Mouse (Mus musculus): ENCODE data around the gene Itsn1. TPM values are rescaled to one million over a fixed set of nuclear protein-coding genes. Genes with fewer than 3 reads are reported as not detected.

Gene Itsn1
- polyA plus RNA-seq, 1 experiment from 2014 or later = 61.2 TPM

DNA sequence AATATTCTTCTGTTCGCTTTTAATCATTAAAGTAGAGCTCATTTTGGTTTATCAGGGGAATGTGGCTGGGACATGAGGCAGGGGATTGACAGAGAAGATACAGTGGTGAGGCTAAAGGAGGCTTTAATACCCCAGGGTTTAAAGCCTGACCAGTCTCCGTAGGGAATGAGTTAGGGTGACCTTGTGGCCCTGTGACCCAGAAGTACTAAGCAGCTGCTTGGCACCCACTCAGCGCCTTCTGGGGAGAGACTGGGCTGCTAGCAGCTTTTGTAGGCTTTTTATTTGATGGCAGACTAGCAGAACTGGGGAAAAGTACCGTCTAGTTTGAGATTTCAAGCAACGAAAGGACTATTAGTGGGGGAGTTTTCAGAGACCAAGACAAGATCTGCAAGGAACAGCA, 209.1 kb downstream of the Itsn1 start:
- 74% methylated on average over 5 of the region's 5 CpGs for WGBS
- DNase-seq (ENCODE audit: low spot score) = no peak

DNA sequence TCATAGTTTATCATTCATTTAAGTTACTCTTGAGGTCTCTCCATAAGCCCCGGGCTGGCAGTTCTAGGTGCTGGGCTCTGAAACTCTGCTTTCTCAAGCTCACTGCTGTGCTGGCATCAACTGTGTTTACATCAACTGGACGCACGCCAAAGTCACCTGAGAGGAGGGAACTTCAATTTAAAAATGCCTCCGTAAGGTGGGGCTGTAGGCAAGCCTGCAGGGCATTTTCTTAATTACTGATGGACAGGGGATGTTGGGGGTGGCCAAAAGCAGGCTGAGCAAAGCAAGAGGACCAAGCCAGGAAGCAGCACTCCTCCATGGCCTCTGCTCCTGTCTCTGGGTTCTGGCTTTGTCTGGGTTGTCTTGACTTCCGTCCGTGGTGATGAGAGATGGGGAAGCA, 211.6 kb downstream of the Itsn1 start:
- no peak overlapping the region for H3K9ac ChIP-seq (ENCODE audit: low read length)
- no peak overlapping the region for H3K4me3 ChIP-seq (ENCODE audit: low read depth, low read length)
- H3K4me2 ChIP-seq (ENCODE audit: low read depth) = no peak overlapping the region
- H3K9me3 ChIP-seq (ENCODE audit: control insufficient read depth, low read length) = no peaks in the 10 kb centered on the region
- 82% methylated on average over 6 of the region's 6 CpGs for WGBS
- no peaks in the 10 kb centered on the region for H3K4me1 ChIP-seq (ENCODE audit: control insufficient read depth, insufficient read depth, low read length)
- H3K36me3 ChIP-seq (ENCODE audit: control insufficient read depth, insufficient read depth, low read length) = no peaks in the 10 kb centered on the region
- H3K27ac ChIP-seq (ENCODE audit: low read depth, low read length) = no peak overlapping the region
- DNase-seq (ENCODE audit: low spot score) (no peak), ATAC-seq (ENCODE audit: insufficient read depth, low FRiP score, low TSS enrichment) (no peak)
- no peaks in the 10 kb centered on the region for H3K27me3 ChIP-seq (ENCODE audit: control insufficient read depth, insufficient read depth, low read length)

More for the DNA sequence above, 209.1 kb downstream of the Itsn1 start:
- Histone ChIP-seq H3K36me3 (ENCODE audit: control insufficient read depth, insufficient read depth, low read length) (no peaks in the 10 kb centered on the region), H3K9ac (ENCODE audit: low read length) (no peak overlapping the region), H3K4me3 (ENCODE audit: low read depth, low read length) (no peak overlapping the region), H3K4me1 (ENCODE audit: control insufficient read depth, insufficient read depth, low read length) (no peaks in the 10 kb centered on the region), H3K27me3 (ENCODE audit: control insufficient read depth, insufficient read depth, low read length) (no peaks in the 10 kb centered on the region), H3K9me3 (ENCODE audit: control insufficient read depth, low read length) (no peaks in the 10 kb centered on the region), H3K27ac (ENCODE audit: low read depth, low read length) (no peak overlapping the region), H3K4me2 (ENCODE audit: low read depth) (no peak overlapping the region)
- no peak for ATAC-seq (ENCODE audit: insufficient read depth, low FRiP score, low TSS enrichment)

DNA sequence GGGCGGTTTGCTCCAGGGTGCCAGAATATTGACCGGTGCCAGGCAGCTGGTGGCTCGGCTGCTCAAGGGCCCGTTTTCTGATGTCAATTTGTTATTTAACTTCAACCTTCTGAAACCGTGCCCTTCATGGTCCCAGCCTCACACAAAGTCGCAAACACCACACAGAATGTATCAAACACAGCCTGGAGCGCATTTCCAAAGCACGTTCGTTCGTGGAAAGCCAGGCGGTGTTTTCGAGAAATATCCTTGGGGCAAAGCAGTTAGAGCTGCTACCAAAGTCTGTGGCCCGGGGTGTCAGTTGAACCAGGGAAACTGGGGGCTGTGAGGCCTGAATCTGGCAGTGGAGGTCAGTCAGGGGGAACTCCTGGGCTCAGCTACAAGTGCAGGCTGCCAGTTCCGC, 213.1 kb downstream of the Itsn1 start:
- no peak overlapping the region for H3K9ac ChIP-seq (ENCODE audit: low read length)
- no peak overlapping the region for H3K27ac ChIP-seq (ENCODE audit: low read depth, low read length)
- WGBS = 90% methylated on average over 14 of the region's 14 CpGs
- no peaks in the 10 kb centered on the region for H3K27me3 ChIP-seq (ENCODE audit: control insufficient read depth, insufficient read depth, low read length)
- no peaks in the 10 kb centered on the region for H3K36me3 ChIP-seq (ENCODE audit: control insufficient read depth, insufficient read depth, low read length)
- H3K4me3 ChIP-seq (ENCODE audit: low read depth, low read length) = no peak overlapping the region
- H3K9me3 ChIP-seq (ENCODE audit: control insufficient read depth, low read length) = no peaks in the 10 kb centered on the region
- no peak for ATAC-seq (ENCODE audit: insufficient read depth, low FRiP score, low TSS enrichment)
- no peaks in the 10 kb centered on the region for H3K4me1 ChIP-seq (ENCODE audit: control insufficient read depth, insufficient read depth, low read length)
- no peak overlapping the region for H3K4me2 ChIP-seq (ENCODE audit: low read depth)
- DNase-seq (ENCODE audit: low spot score) = no peak

DNA sequence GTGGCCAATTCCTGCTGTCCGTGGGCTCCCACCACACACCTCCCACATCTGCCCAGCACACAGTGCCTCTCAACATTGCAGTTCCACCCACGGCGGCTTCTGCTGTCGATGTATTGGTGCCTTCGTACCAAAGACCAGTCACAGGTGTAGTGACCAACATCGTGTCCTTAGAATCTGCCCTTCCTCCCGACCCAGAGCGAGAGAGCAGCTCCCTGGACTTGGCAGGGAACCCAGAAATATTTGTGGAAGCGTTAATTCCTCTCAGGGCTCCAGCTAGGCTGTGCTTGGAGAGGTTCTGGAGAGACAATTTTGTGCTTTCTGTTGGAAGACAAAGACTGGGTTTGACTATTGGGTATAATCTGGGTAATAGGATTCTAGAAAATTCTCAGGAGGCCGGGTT, 217.2 kb downstream of the Itsn1 start:
- Histone ChIP-seq H3K9me3 (ENCODE audit: control insufficient read depth, low read length) (no peaks in the 10 kb centered on the region), H3K4me1 (ENCODE audit: control insufficient read depth, insufficient read depth, low read length) (no peaks in the 10 kb centered on the region), H3K27ac (ENCODE audit: low read depth, low read length) (no peak overlapping the region), H3K27me3 (ENCODE audit: control insufficient read depth, insufficient read depth, low read length) (no peaks in the 10 kb centered on the region), H3K9ac (ENCODE audit: low read length) (no peak overlapping the region), H3K36me3 (ENCODE audit: control insufficient read depth, insufficient read depth, low read length) (no peaks in the 10 kb centered on the region), H3K4me2 (ENCODE audit: low read depth) (no peak overlapping the region), H3K4me3 (ENCODE audit: low read depth, low read length) (no peak overlapping the region)
- DNase-seq (ENCODE audit: low spot score) (no peak), ATAC-seq (ENCODE audit: insufficient read depth, low FRiP score, low TSS enrichment) (no peak)
- WGBS = 92% methylated on average over 10 of the region's 10 CpGs

DNA sequence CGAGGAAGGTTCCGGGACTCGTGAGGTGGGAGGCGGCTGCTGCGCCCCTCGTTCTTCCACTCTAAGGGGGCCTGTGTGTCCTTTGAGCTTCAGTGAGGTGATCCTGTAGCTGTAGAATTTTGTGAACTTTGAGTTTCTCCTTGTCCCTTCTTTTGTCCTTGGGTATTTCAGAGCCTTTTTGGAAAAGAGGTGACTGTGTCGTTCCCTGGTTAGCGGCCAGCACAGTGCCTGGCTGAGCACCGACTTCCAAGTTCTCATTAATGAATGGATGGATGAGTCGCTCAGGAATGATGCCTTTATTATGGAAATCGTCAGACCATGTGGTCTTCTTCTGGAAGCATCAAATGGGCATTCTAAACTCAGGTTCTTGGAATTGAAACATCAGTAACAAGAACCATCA, 218.0 kb downstream of the Itsn1 start:
- Histone ChIP-seq H3K4me1 (ENCODE audit: control insufficient read depth, insufficient read depth, low read length) (no peaks in the 10 kb centered on the region), H3K36me3 (ENCODE audit: control insufficient read depth, insufficient read depth, low read length) (no peaks in the 10 kb centered on the region), H3K27me3 (ENCODE audit: control insufficient read depth, insufficient read depth, low read length) (no peaks in the 10 kb centered on the region), H3K4me2 (ENCODE audit: low read depth) (no peak overlapping the region), H3K9me3 (ENCODE audit: control insufficient read depth, low read length) (no peaks in the 10 kb centered on the region), H3K9ac (ENCODE audit: low read length) (no peak overlapping the region), H3K27ac (ENCODE audit: low read depth, low read length) (no peak overlapping the region), H3K4me3 (ENCODE audit: low read depth, low read length) (no peak overlapping the region)
- no peak for DNase-seq (ENCODE audit: low spot score)
- WGBS = 81% methylated on average over 11 of the region's 11 CpGs
- ATAC-seq (ENCODE audit: insufficient read depth, low FRiP score, low TSS enrichment) = no peak

DNA sequence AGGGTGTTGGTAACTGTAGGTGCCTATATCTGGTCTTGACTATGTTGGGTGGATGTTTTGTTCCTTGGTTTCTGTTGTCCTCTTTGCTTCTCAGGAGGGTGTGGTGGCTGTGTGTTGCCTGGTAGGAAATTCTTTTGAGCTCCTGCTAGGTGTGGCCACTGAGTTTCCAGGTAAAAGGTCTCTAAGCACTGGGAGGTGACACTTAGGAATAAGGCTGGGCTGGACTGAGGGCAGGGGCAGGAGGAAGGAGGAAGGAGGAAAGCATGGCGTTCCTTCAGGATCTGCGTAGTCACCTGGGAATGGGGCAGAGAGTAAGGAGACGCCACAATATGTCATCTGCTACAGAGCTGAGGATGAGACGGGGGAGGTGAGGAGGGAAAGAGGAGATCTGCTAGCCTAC, 224.9 kb downstream of the Itsn1 start:
- no peak overlapping the region for H3K4me3 ChIP-seq (ENCODE audit: low read depth, low read length)
- H3K27me3 ChIP-seq (ENCODE audit: control insufficient read depth, insufficient read depth, low read length) = no peaks in the 10 kb centered on the region
- no peak overlapping the region for H3K4me2 ChIP-seq (ENCODE audit: low read depth)
- WGBS = 88% methylated on average over 4 of the region's 4 CpGs
- H3K9me3 ChIP-seq (ENCODE audit: control insufficient read depth, low read length) = no peaks in the 10 kb centered on the region
- H3K9ac ChIP-seq (ENCODE audit: low read length) = no peak overlapping the region
- no peaks in the 10 kb centered on the region for H3K36me3 ChIP-seq (ENCODE audit: control insufficient read depth, insufficient read depth, low read length)
- ATAC-seq (ENCODE audit: insufficient read depth, low FRiP score, low TSS enrichment) = no peak
- no peak for DNase-seq (ENCODE audit: low spot score)
- H3K4me1 ChIP-seq (ENCODE audit: control insufficient read depth, insufficient read depth, low read length) = no peaks in the 10 kb centered on the region
- no peak overlapping the region for H3K27ac ChIP-seq (ENCODE audit: low read depth, low read length)

DNA sequence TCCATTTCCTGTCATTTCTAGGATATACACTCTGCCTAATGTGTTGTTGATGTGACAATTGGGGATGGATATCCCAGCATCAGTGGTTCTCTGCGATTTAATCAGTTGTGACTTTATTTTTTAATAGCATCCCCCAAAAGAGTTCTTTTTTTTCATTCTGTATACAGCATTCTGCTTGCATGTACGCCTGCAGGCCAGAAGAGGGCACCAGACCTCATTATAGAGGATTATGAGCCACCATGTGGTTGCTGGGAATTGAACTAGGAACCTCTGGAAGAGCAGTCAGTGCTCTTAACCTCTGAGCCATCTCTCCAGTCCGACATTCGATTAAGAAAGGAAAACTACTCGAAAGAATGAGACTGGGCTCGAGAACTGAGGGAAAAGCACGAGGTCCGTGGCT, 225.7 kb downstream of the Itsn1 start:
- Histone ChIP-seq H3K9me3 (ENCODE audit: control insufficient read depth, low read length) (no peaks in the 10 kb centered on the region), H3K4me3 (ENCODE audit: low read depth, low read length) (no peak overlapping the region), H3K9ac (ENCODE audit: low read length) (no peak overlapping the region), H3K36me3 (ENCODE audit: control insufficient read depth, insufficient read depth, low read length) (no peaks in the 10 kb centered on the region), H3K27ac (ENCODE audit: low read depth, low read length) (no peak overlapping the region), H3K27me3 (ENCODE audit: control insufficient read depth, insufficient read depth, low read length) (no peaks in the 10 kb centered on the region), H3K4me2 (ENCODE audit: low read depth) (no peak overlapping the region), H3K4me1 (ENCODE audit: control insufficient read depth, insufficient read depth, low read length) (no peaks in the 10 kb centered on the region)
- ATAC-seq (ENCODE audit: insufficient read depth, low FRiP score, low TSS enrichment) (no peak), DNase-seq (ENCODE audit: low spot score) (no peak)
- 84% methylated on average over 8 of the region's 8 CpGs for WGBS

DNA sequence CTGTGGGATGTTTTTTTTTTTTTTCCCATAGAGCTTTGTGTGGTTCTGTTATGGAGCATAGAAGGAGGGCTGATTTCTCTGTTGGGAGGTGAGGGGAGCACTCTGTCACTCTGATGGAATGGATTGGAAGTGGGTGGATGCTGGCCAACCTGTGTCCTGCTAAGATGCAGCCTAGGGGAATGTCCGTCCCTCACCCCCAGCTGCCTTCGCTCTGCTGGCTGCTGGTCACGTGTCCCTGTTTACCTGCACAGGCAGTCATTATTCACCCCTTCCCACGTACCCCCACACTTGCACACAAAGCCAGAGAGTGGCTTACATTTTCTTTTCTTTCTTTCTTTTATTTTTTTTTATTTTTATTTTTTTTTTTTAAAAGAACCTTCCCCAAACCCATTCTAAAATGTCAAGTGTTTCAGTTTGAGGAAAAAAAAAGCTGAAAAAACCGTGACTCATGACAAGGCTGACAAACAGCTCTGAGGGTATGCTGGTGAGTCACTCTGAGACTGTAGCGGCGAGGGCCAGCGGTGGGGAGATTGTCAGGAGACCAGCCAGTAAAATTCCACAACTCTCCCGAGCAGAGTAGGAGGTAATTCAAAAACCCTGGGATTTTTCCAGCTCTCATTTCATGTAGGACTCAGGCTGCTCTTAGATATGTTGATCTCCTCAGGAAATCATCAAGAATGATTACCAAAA, 233.3 kb downstream of the Itsn1 start:
- H3K4me3 ChIP-seq (ENCODE audit: low read depth, low read length) = no peak overlapping the region
- peak overlapping the region; percentile 79 for H3K27ac ChIP-seq (ENCODE audit: low read depth, low read length)
- DNase-seq (ENCODE audit: low spot score) = peak; percentile 44
- peaks cover 12% of the 10 kb centered on the region for H3K4me1 ChIP-seq (ENCODE audit: control insufficient read depth, insufficient read depth, low read length)
- ATAC-seq (ENCODE audit: insufficient read depth, low FRiP score, low TSS enrichment) = peak; percentile 62; the same call in 1 of the 2 replicates
- H3K36me3 ChIP-seq (ENCODE audit: control insufficient read depth, insufficient read depth, low read length) = no peaks in the 10 kb centered on the region
- H3K4me2 ChIP-seq (ENCODE audit: low read depth) = peak overlapping the region; percentile 35
- WGBS = 23% methylated on average over 9 of the region's 9 CpGs
- H3K9me3 ChIP-seq (ENCODE audit: control insufficient read depth, low read length) = no peaks in the 10 kb centered on the region; the same call in 1 of the 2 replicates
- no peak overlapping the region for H3K9ac ChIP-seq (ENCODE audit: low read length)
- no peaks in the 10 kb centered on the region for H3K27me3 ChIP-seq (ENCODE audit: control insufficient read depth, insufficient read depth, low read length)

DNA sequence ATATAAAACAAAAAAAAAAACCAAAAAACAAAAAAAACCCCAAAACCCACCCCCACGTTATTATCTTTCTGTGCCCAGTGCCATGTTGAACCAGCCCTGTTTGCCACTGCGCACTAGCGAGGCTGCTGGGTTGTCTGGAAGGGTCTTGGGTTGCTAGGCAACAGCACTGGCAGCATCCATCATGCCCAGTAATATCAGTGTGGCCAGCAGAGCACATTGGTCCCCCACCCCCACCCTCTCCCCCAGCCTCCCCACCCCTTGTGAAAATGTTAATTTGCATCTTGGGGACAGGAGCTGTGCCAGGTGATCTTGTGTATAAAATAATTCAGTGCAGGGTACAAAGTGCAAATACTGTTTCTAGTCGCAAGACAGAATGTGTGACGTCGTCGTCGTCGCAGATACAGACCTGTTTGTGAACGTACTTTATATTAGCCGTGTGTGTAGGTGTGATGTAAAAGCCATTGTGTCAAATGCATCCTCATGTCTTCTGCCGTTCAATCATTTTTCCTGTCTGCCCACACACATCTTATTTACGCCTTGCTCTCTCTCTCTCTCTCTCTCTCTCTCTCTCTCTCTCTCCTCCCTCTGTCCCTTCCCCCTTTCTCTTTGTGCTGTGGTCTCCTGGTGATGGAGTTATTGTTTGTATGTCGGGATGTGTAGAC, 233.9 kb downstream of the Itsn1 start:
- H3K9me3 ChIP-seq (ENCODE audit: control insufficient read depth, low read length) = no peaks in the 10 kb centered on the region; the same call in 1 of the 2 replicates
- peak overlapping the region; percentile 35 for H3K4me2 ChIP-seq (ENCODE audit: low read depth)
- DNase-seq (ENCODE audit: low spot score) (peak; percentile 72), ATAC-seq (ENCODE audit: insufficient read depth, low FRiP score, low TSS enrichment) (peak; percentile 94)
- H3K4me3 ChIP-seq (ENCODE audit: low read depth, low read length) = no peak overlapping the region
- H3K27ac ChIP-seq (ENCODE audit: low read depth, low read length) = peak overlapping the region; percentile 79
- H3K4me1 ChIP-seq (ENCODE audit: control insufficient read depth, insufficient read depth, low read length) = peaks cover 12% of the 10 kb centered on the region
- H3K36me3 ChIP-seq (ENCODE audit: control insufficient read depth, insufficient read depth, low read length) = no peaks in the 10 kb centered on the region
- no peaks in the 10 kb centered on the region for H3K27me3 ChIP-seq (ENCODE audit: control insufficient read depth, insufficient read depth, low read length)
- no peak overlapping the region for H3K9ac ChIP-seq (ENCODE audit: low read length)
- 51% methylated on average over 14 of the region's 14 CpGs for WGBS

Measured in neural tube, embryonic 11.5 days (tissue).